Mouse (Mus musculus): ENCODE data around the gene Cplx3.

The Cplx3 gene

GRCm38 (mm10) chr9:57601353-57601706 is 4.8 kb downstream of the Cplx3 start:
- DNase-seq (ENCODE audit: low spot score in 2 of 2): peak in 1 of 2 experiments; percentile 73

- no peak for DNase-seq (ENCODE audit: low spot score in 2 of 2)
Measured at GRCm38 (mm10) chr9:57600620-57601352, 5.3 kb downstream of the Cplx3 start.

- DNase-seq (ENCODE audit: low spot score in 2 of 2): no peak
Measured at GRCm38 (mm10) chr9:57598851-57599563, 7.1 kb downstream of the Cplx3 start.

- no peak for DNase-seq (ENCODE audit: low spot score in 2 of 2)
Measured at GRCm38 (mm10) chr9:57597929-57598382, 8.1 kb downstream of the Cplx3 start.

- no peak for DNase-seq (ENCODE audit: low spot score in 2 of 2)
Measured at GRCm38 (mm10) chr9:57597265-57597664, 8.8 kb downstream of the Cplx3 start.

- DNase-seq (ENCODE audit: low spot score in 2 of 2): no peak
Measured at GRCm38 (mm10) chr9:57594174-57594509, 11.9 kb downstream of the Cplx3 start.

- DNase-seq (ENCODE audit: low spot score in 2 of 2): no peak
Measured at GRCm38 (mm10) chr9:57593454-57594173, 12.5 kb downstream of the Cplx3 start.

- DNase-seq (ENCODE audit: low spot score in 2 of 2): peak in 1 of 2 experiments; percentile 51
Measured at GRCm38 (mm10) chr9:57590726-57591125, 15.4 kb downstream of the Cplx3 start.

- peak in 1 of 2 experiments; percentile 72 for DNase-seq (ENCODE audit: low spot score in 2 of 2)
Measured at GRCm38 (mm10) chr9:57589224-57590126, 16.6 kb downstream of the Cplx3 start, which contains the start of gene Ulk3. TSS of gene Ulk3 (plus strand) at chr9:57589452.

GRCm38 (mm10) chr9:57584991-57585390 is 21.1 kb downstream of the Cplx3 start:
- DNase-seq (ENCODE audit: low spot score in 2 of 2): no peak

GRCm38 (mm10) chr9:57577144-57577849 is 28.8 kb downstream of the Cplx3 start:
- DNase-seq (ENCODE audit: low spot score in 2 of 2): no peak

- no peak for DNase-seq (ENCODE audit: low spot score in 2 of 2)
Measured at GRCm38 (mm10) chr9:57575577-57575976, 30.5 kb downstream of the Cplx3 start.

- DNase-seq (ENCODE audit: low spot score in 2 of 2): no peak
Measured at GRCm38 (mm10) chr9:57574397-57574796, 31.7 kb downstream of the Cplx3 start.

GRCm38 (mm10) chr9:57568500-57568899 is 37.6 kb downstream of the Cplx3 start:
- no peak for DNase-seq (ENCODE audit: low spot score in 2 of 2)

- DNase-seq (ENCODE audit: low spot score in 2 of 2): no peak
Measured at GRCm38 (mm10) chr9:57566846-57567245, 39.2 kb downstream of the Cplx3 start.

GRCm38 (mm10) chr9:57565741-57566221 is 40.3 kb downstream of the Cplx3 start:
- peak in 1 of 2 experiments; percentile 65 for DNase-seq (ENCODE audit: low spot score in 2 of 2)

GRCm38 (mm10) chr9:57564609-57565008 is 41.5 kb downstream of the Cplx3 start:
- DNase-seq (ENCODE audit: low spot score in 2 of 2): no peak

GRCm38 (mm10) chr9:57562896-57563372 is 43.1 kb downstream of the Cplx3 start:
- peak in 1 of 2 experiments; percentile 54 for DNase-seq (ENCODE audit: low spot score in 2 of 2)

- DNase-seq (ENCODE audit: low spot score in 2 of 2): no peak
Measured at GRCm38 (mm10) chr9:57561711-57562099, 44.4 kb downstream of the Cplx3 start.

Data from left cerebral cortex, adult 9 months (tissue).